Mouse (Mus musculus) kidney, adult 2 months (tissue): ENCODE results near the gene Arl4c. TPM values are rescaled to one million over a fixed set of nuclear protein-coding genes. Genes with fewer than 3 reads are reported as not detected.
A peak's percentile ranks its signal among the peaks of the same experiment; 100 is the strongest.

ENCODE experiments used
- DNase-seq: peaks from one replicate; pipeline ENCODE4 v3.0.0; 2021
- H3K27ac ChIP-seq: fragments of 200-500 bp; 2 replicates; pipeline ENCODE4 v1.5.1; 2012; ENCODE audit warnings: low read depth, low read length, control low read depth, inconsistent platforms; ENCODE audit not compliant: insufficient read depth
- H3K27me3 ChIP-seq: fragments of 200-500 bp; replicated peaks from 2 replicates; pipeline ENCODE4 v1.6.1; 2012; ENCODE audit warnings: mild to moderate bottlenecking, moderate library complexity, low read length, inconsistent platforms; ENCODE audit not compliant: control insufficient read depth, insufficient read depth
- H3K36me3 ChIP-seq: fragments of 200-500 bp; 2 replicates; pipeline ENCODE4 v1.6.1; 2012; ENCODE audit warnings: mild to moderate bottlenecking, moderate library complexity, low read length, inconsistent platforms; ENCODE audit not compliant: control insufficient read depth, insufficient read depth
- H3K4me1 ChIP-seq: fragments of 200-500 bp; 2 replicates; pipeline ENCODE4 v1.6.1; 2011; ENCODE audit warnings: low read length; ENCODE audit not compliant: control insufficient read depth, insufficient read depth
- H3K4me3 ChIP-seq: fragments of 200-500 bp; 2 replicates; pipeline ENCODE4 v1.5.1; 2011; ENCODE audit warnings: mild to moderate bottlenecking, low read depth, low read length, control low read depth; ENCODE audit not compliant: insufficient read depth
- CTCF ChIP-seq: fragments of 200-500 bp; conservative IDR thresholded peaks from 2 replicates; pipeline ENCODE4 v1.5.1; 2011; ENCODE audit warnings: low read depth, mild to moderate bottlenecking, control low read depth, low read length, moderate library complexity, mixed read lengths; ENCODE audit not compliant: insufficient read depth, insufficient read length
- POLR2A ChIP-seq: fragments of 200-500 bp; IDR thresholded peaks from one replicate; pipeline ENCODE4 v1.6.1; 2011; ENCODE audit warnings: low read depth, low read length, control low read depth
- WGBS: fragments of 180-500 bp; shearing (Covaris S2); methylation state at CpG from one replicate; pipeline ENCODE4 v1.1.7; 2018; 5-methylcytosine and 5-hydroxymethylcytosine counted together
- polyA plus RNA-seq: library from polyadenylated mRNA; depleted of rRNA; stranded (reverse); fragments of >200 nt; gene quantifications from 2 replicates; pipeline ENCODE4 v1.2.3, GENCODE M21; 2012

Gene Arl4c
- polyA plus RNA-seq, 1 experiment: 6.1 TPM

GRCm38 (mm10) chr1:88658290-88658857, 43.6 kb downstream of the Arl4c start:
- TF ChIP-seq CTCF (no peak), POLR2A (no peak)
- Histone ChIP-seq H3K36me3 (no peaks in the 10 kb centered on the region), H3K4me3 (no peak overlapping the region), H3K27me3 (no peaks in the 10 kb centered on the region), H3K4me1 (no peaks in the 10 kb centered on the region), H3K27ac (no peak overlapping the region)
- WGBS: 48% methylated on average over 6 of the region's 6 CpGs
- DNase-seq: peak; percentile 44

GRCm38 (mm10) chr1:88656096-88656480, 45.9 kb downstream of the Arl4c start:
- H3K27ac ChIP-seq: no peak overlapping the region
- no peak for DNase-seq
- no peak overlapping the region for H3K4me3 ChIP-seq
- TF ChIP-seq POLR2A (no peak), CTCF (no peak)
- no peaks in the 10 kb centered on the region for H3K36me3 ChIP-seq
- WGBS: 85% methylated on average over 5 of the region's 5 CpGs
- H3K27me3 ChIP-seq: no peaks in the 10 kb centered on the region
- H3K4me1 ChIP-seq: no peaks in the 10 kb centered on the region

- no peak overlapping the region for H3K4me3 ChIP-seq
- WGBS: 86% methylated on average over 3 of the region's 3 CpGs
- no peak overlapping the region for H3K27ac ChIP-seq
- no peaks in the 10 kb centered on the region for H3K36me3 ChIP-seq
- H3K4me1 ChIP-seq: no peaks in the 10 kb centered on the region
- DNase-seq: no peak
- no peaks in the 10 kb centered on the region for H3K27me3 ChIP-seq
- no peak for TF ChIP-seq POLR2A
- TF ChIP-seq CTCF: no peak
Observed at GRCm38 (mm10) chr1:88655473-88656095, 46.4 kb downstream of the Arl4c start.

DNA sequence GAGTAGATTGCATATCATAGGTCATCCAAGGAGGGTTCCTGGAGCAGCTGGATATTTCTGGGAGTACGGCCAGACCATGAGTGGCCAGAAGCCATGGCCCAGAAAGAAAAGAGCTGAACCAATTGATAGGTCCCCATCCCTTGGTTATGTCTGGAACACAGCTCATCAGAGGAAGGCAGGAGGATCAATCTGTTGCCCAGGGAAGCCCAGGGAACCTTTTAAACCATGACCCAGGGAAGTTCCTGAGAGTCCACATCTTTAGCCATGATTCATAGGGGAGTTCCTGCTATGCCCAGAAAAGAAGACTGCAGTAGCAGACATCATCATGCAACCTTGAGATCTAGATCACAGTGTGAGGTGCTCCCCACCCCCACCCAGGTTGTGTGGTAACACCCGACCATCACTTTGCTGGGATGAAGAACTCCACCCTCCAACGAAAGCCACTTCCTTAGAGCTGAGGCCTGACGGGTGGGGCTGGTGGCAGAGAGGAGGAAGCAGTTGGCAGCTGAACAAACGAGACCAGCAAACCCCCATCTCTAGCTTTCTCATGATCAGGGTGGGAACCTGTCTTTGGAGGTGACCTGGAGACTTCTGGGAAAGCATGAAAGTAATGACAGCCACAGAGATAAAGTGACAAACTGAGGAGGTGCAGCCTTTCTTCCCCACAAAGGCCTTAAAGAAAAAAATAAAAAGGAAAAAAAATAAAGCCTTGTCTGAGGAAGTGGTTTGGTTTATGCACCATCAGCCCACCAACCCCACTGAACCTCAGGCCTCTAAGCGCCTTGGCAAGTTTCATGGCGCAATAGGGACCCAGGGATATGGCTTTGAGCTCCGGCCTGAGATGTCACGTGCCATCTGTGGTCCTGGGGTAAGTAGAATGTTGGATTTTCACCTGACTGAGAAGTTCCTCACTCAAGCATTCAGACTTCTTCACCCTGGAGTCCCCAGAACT, 47.2 kb downstream of the Arl4c start:
- H3K4me1 ChIP-seq: no peaks in the 10 kb centered on the region
- DNase-seq: peak; percentile 14
- no peak overlapping the region for H3K4me3 ChIP-seq
- H3K27me3 ChIP-seq: no peaks in the 10 kb centered on the region
- H3K27ac ChIP-seq: no peak overlapping the region
- 79% methylated on average over 9 of the region's 9 CpGs for WGBS
- TF ChIP-seq POLR2A: no peak
- TF ChIP-seq CTCF: no peak
- H3K36me3 ChIP-seq: no peaks in the 10 kb centered on the region

GRCm38 (mm10) chr1:88653614-88654520, 48.2 kb downstream of the Arl4c start:
- H3K36me3 ChIP-seq: no peaks in the 10 kb centered on the region
- H3K27ac ChIP-seq: no peak overlapping the region
- H3K4me1 ChIP-seq: no peaks in the 10 kb centered on the region
- H3K4me3 ChIP-seq: no peak overlapping the region
- no peak for DNase-seq
- no peak for TF ChIP-seq CTCF
- no peaks in the 10 kb centered on the region for H3K27me3 ChIP-seq
- WGBS: 90% methylated on average over 7 of the region's 7 CpGs

DNA sequence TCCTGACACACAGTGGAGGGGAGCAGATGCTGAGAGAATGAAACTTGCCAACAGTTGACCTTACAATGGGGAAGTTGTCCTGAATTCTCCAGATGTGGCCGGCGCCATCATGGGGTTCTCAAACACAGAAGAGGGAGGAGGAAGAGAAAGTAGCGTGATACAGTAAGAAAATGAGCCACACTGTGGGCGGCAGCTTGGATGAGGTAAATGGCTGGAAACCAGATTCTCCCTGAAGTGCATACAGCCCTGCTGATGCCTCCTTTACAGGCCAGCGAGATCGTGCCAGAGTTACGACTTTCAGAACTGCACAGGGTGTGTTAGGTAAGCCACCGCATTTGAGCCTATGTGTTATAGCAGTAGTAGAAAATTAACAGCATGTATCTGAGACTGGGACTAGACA, 49.3 kb downstream of the Arl4c start:
- H3K4me1 ChIP-seq: no peaks in the 10 kb centered on the region
- DNase-seq: peak; percentile 11
- TF ChIP-seq CTCF (no peak), POLR2A (no peak)
- H3K4me3 ChIP-seq: no peak overlapping the region
- no peak overlapping the region for H3K27ac ChIP-seq
- no peaks in the 10 kb centered on the region for H3K36me3 ChIP-seq
- WGBS: 83% methylated on average over 8 of the region's 8 CpGs
- H3K27me3 ChIP-seq: no peaks in the 10 kb centered on the region
